Mouse (Mus musculus) hindbrain, embryonic 13.5 days (tissue): ENCODE data around the gene Pdss2. TPM values are rescaled to one million over a fixed set of nuclear protein-coding genes. Genes with fewer than 3 reads are reported as not detected.
A peak's percentile ranks its signal among the peaks of the same experiment; 100 is the strongest.

Source experiments
- ATAC-seq: fragments of 200-750 bp; cut with Nextera tagmentation; 2 replicates; pipeline ENCODE4 v1.8.0; 2017; ENCODE audit warnings: moderate TSS enrichment; ENCODE audit not compliant: low FRiP score
- H3K27ac ChIP-seq: fragments of 300-500 bp; sonication (generic); 2 replicates; pipeline ENCODE4 v1.5.1; 2015; ENCODE audit warnings: inconsistent platforms, mild to moderate bottlenecking, moderate library complexity
- H3K27me3 ChIP-seq: fragments of 300-500 bp; sonication (generic); 2 replicates; pipeline ENCODE4 v1.6.1; 2015; ENCODE audit warnings: mild to moderate bottlenecking, inconsistent platforms
- H3K36me3 ChIP-seq: fragments of 300-500 bp; sonication (generic); 2 replicates; pipeline ENCODE4 v1.6.1; 2015; ENCODE audit warnings: mild to moderate bottlenecking, inconsistent platforms
- H3K4me1 ChIP-seq: fragments of 300-500 bp; sonication (generic); replicated peaks from 2 replicates; pipeline ENCODE4 v1.6.1; 2015; ENCODE audit warnings: inconsistent platforms
- H3K4me2 ChIP-seq: fragments of 300-500 bp; sonication (generic); 2 replicates; pipeline ENCODE4 v1.6.1; 2015; ENCODE audit warnings: inconsistent platforms, mild to moderate bottlenecking, moderate library complexity
- H3K4me3 ChIP-seq: fragments of 300-500 bp; sonication (generic); 2 replicates; pipeline ENCODE4 v1.5.1; 2015; ENCODE audit warnings: mild to moderate bottlenecking, inconsistent platforms
- H3K9ac ChIP-seq: fragments of 300-500 bp; sonication (generic); 2 replicates; pipeline ENCODE4 v1.6.1; 2015; ENCODE audit warnings: mild to moderate bottlenecking, inconsistent platforms
- H3K9me3 ChIP-seq: fragments of 300-500 bp; sonication (generic); 2 replicates; pipeline ENCODE4 v1.6.1; 2016; ENCODE audit warnings: inconsistent platforms
- WGBS: fragments of 180-500 bp; shearing (Covaris S2); methylation state at CpG from one replicate; pipeline ENCODE4 v1.1.7; 2015; 5-methylcytosine and 5-hydroxymethylcytosine counted together
- polyA plus RNA-seq: library from polyadenylated mRNA; unstranded; fragments of >200 nt; fragmentation: Nextera tagmentation; extraction: Ambion mirVana; gene quantifications from 2 replicates; pipeline ENCODE4 v1.2.1, GENCODE M21; 2015

The Pdss2 gene
- polyA plus RNA-seq = 16.0 and 17.4 TPM in 2 replicates

GRCm38 (mm10) chr10:43220910-43221625 is at the start of gene Pdss2:
Pdss2 (plus strand) TSS chr10:43221486.
- peak within 1 kb of the TSS; percentile 96 for H3K9ac ChIP-seq
- no peaks in the 10 kb centered on the region for H3K27me3 ChIP-seq
- no peaks in the 10 kb centered on the region for H3K36me3 ChIP-seq
- H3K27ac ChIP-seq = peak within 1 kb of the TSS; percentile 96
- peak within 1 kb of the TSS; percentile 94 for H3K4me2 ChIP-seq
- H3K4me3 ChIP-seq = peak within 1 kb of the TSS; percentile 83
- H3K9me3 ChIP-seq = no peaks in the 10 kb centered on the region
- peak; percentile 98 for ATAC-seq
- WGBS = under 1% methylated on average over 50 of the region's 50 CpGs
- H3K4me1 ChIP-seq = peaks cover 13% of the 10 kb centered on the region

DNA sequence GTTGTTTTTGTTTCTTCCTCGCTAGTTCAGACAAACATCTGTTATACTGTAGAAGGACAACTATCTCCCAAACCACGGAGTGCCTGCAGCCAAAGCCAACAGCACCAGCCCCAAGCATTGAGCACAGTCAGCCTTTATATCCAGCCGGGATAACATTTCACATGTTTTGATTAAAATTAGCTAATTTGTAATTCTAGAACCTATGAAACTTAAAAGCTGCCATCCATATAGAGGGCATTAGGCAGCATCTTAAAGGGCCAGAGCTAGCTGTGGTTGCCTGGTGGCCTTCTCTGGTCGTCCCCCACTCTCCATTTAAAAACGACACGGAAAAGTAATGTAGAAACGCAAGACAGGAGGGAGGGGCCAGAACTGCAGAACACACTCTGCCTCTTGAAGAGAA is 49.2 kb upstream of the Pdss2 start:
- 3% methylated on average over 7 of the region's 7 CpGs for WGBS
- peaks cover 53% of the 10 kb centered on the region for H3K4me1 ChIP-seq

GRCm38 (mm10) chr10:43172554-43172953 is 48.7 kb upstream of the Pdss2 start:
- Histone ChIP-seq H3K4me3 (peak overlapping the region; percentile 94), H3K36me3 (no peaks in the 10 kb centered on the region), H3K4me2 (peak overlapping the region; percentile 88), H3K4me1 (peaks cover 52% of the 10 kb centered on the region), H3K9me3 (no peaks in the 10 kb centered on the region), H3K9ac (peak overlapping the region; percentile 99), H3K27me3 (0 out of 2 replicates have a peak, but pooled peaks cover 3% of the 10 kb centered on the region), H3K27ac (no peak overlapping the region; the same call in 1 of the 2 replicates)
- WGBS = 5% methylated on average over 8 of the region's 8 CpGs
- ATAC-seq = no peak

More for the DNA sequence above, 49.2 kb upstream of the Pdss2 start:
- H3K36me3 ChIP-seq = no peaks in the 10 kb centered on the region
- no peak overlapping the region for H3K27ac ChIP-seq
- H3K9ac ChIP-seq = peak overlapping the region; percentile 99
- peak overlapping the region; percentile 94 for H3K4me3 ChIP-seq
- peak overlapping the region; percentile 88 for H3K4me2 ChIP-seq
- no peak for ATAC-seq
- no peaks in the 10 kb centered on the region for H3K9me3 ChIP-seq
- 0 out of 2 replicates have a peak, but pooled peaks cover 3% of the 10 kb centered on the region for H3K27me3 ChIP-seq

- under 1% methylated on average over 53 of the region's 53 CpGs for WGBS
Measured at GRCm38 (mm10) chr10:43173141-43173827, 48.0 kb upstream of the Pdss2 start.

GRCm38 (mm10) chr10:43173828-43174325 is 47.4 kb upstream of the Pdss2 start:
- H3K9ac ChIP-seq = peak overlapping the region; percentile 99
- H3K27ac ChIP-seq = peak overlapping the region; percentile 99
- no peaks in the 10 kb centered on the region for H3K36me3 ChIP-seq
- 0 out of 2 replicates have a peak, but pooled peaks cover 3% of the 10 kb centered on the region for H3K27me3 ChIP-seq
- H3K9me3 ChIP-seq = no peaks in the 10 kb centered on the region
- H3K4me3 ChIP-seq = peak overlapping the region; percentile 94
- peak; percentile 69 for ATAC-seq
- peak overlapping the region; percentile 88 for H3K4me2 ChIP-seq
- WGBS = under 1% methylated on average over 32 of the region's 38 CpGs
- H3K4me1 ChIP-seq = peaks cover 43% of the 10 kb centered on the region

More at GRCm38 (mm10) chr10:43173141-43173827, 48.0 kb upstream of the Pdss2 start:
- Histone ChIP-seq H3K4me3 (peak overlapping the region; percentile 94), H3K9ac (peak overlapping the region; percentile 99), H3K36me3 (no peaks in the 10 kb centered on the region), H3K27ac (peak overlapping the region; percentile 99), H3K27me3 (0 out of 2 replicates have a peak, but pooled peaks cover 3% of the 10 kb centered on the region), H3K4me1 (peaks cover 46% of the 10 kb centered on the region), H3K4me2 (peak overlapping the region; percentile 88), H3K9me3 (no peaks in the 10 kb centered on the region)
- peak; percentile 52 for ATAC-seq

- Histone ChIP-seq H3K4me3 (peak within 1 kb of the TSS; percentile 94), H3K4me1 (peaks cover 41% of the 10 kb centered on the region), H3K36me3 (no peaks in the 10 kb centered on the region), H3K4me2 (peak within 1 kb of the TSS; percentile 88), H3K9me3 (no peaks in the 10 kb centered on the region), H3K9ac (peak within 1 kb of the TSS; percentile 99), H3K27me3 (peaks cover 3% of the 10 kb centered on the region; the same call in 1 of the 2 replicates), H3K27ac (peak within 1 kb of the TSS; percentile 99)
- WGBS = under 1% methylated on average over 72 of the region's 91 CpGs
- peak; percentile 89 for ATAC-seq
Measured at GRCm38 (mm10) chr10:43174326-43175155, 46.7 kb upstream of the Pdss2 start, which contains the start of the genes Sobp and 9030612E09Rik. Sobp (minus strand) TSS chr10:43174530. 9030612E09Rik (plus strand) TSS chr10:43174704.

DNA sequence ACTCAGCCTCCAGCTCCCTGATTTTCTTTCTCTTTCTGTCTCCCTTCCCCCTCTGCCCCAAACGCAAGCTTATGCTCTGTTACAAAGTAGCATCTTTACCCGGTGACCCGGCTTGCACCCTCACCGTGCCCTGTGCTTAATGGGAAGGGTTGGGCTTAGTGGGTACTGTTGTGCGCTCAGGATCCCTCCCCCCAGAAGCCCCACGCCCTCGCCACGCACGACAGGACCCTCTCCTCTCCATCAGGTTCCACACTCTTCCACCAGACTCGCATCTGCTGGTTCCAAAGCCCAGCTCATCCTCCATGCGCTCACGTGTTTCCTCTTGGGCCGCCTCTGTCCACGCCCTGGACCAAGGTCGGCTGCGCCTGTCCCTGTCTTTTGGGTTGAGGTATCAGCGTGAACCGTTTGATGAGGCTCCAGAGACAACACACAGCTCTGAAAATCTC is 46.1 kb upstream of the Pdss2 start:
- Histone ChIP-seq H3K36me3 (no peaks in the 10 kb centered on the region), H3K4me1 (peaks cover 40% of the 10 kb centered on the region), H3K4me2 (peak overlapping the region; percentile 88), H3K9ac (peak overlapping the region; percentile 99), H3K4me3 (peak overlapping the region; percentile 94), H3K9me3 (no peaks in the 10 kb centered on the region), H3K27ac (peak overlapping the region; percentile 99), H3K27me3 (peaks cover 3% of the 10 kb centered on the region; the same call in 1 of the 2 replicates)
- WGBS = under 1% methylated on average over 18 of the region's 18 CpGs
- ATAC-seq = peak; percentile 41

DNA sequence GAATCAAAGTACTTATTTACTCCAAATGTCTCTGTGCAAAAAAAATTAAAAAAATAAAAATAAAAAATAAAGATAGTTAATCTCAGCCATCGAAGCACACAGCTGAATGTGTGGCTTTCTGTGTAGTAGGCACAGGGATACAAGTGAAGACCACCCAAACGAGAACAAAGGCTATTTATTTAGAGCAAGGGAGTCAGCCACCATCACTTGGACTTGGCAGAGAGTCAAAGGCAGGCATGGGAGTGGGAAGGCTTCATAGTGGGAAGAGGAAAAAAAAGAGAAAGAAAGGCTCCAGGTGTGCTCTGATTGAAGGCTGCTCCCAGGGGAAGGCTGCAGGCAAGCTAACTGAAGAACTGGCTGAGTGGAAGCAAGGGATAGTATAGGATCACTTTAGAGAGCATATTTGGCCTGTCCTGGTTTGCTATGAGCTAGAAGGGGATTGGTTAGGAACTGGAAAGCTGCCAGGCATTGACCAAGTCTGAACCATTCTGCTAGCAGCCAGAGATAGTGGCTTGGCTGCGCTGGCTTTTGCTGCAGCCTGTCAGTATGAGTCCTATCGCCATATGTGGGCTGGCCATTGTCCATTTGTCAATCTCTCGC is 40.9 kb upstream of the Pdss2 start:
- Histone ChIP-seq H3K9me3 (no peaks in the 10 kb centered on the region), H3K27me3 (peaks cover 3% of the 10 kb centered on the region; the same call in 1 of the 2 replicates), H3K4me2 (no peak overlapping the region), H3K9ac (no peak overlapping the region), H3K4me1 (peaks cover 20% of the 10 kb centered on the region), H3K36me3 (no peaks in the 10 kb centered on the region), H3K4me3 (no peak overlapping the region), H3K27ac (peak overlapping the region; percentile 72)
- WGBS = 25% methylated on average over 5 of the region's 5 CpGs
- peak; percentile 74 for ATAC-seq

DNA sequence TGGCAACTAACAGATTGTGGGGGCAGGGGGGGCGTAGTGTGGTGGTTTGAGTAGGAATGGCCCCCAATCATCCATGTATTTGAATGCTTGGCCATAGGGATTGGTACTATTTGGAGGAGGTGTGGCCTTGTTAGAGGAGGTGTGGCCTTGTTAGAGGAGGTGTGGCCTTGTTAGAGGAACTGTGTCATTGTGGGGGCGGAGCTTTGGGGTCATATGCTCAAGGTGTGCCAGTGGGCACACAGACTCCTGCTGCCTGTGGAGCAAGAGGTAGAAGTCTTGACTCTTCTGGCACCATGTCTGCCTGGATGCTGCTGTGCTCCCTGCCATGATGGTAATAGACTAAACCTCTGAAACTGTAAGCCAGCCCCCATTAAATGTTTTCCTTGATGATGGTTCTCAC is 21.1 kb upstream of the Pdss2 start:
- no peaks in the 10 kb centered on the region for H3K4me1 ChIP-seq
- H3K4me2 ChIP-seq = no peak overlapping the region
- ATAC-seq = no peak
- no peak overlapping the region for H3K9ac ChIP-seq
- no peaks in the 10 kb centered on the region for H3K9me3 ChIP-seq
- no peaks in the 10 kb centered on the region for H3K36me3 ChIP-seq
- no peak overlapping the region for H3K27ac ChIP-seq
- WGBS = 90% methylated on average over 2 of the region's 2 CpGs
- no peaks in the 10 kb centered on the region for H3K27me3 ChIP-seq
- no peak overlapping the region for H3K4me3 ChIP-seq

DNA sequence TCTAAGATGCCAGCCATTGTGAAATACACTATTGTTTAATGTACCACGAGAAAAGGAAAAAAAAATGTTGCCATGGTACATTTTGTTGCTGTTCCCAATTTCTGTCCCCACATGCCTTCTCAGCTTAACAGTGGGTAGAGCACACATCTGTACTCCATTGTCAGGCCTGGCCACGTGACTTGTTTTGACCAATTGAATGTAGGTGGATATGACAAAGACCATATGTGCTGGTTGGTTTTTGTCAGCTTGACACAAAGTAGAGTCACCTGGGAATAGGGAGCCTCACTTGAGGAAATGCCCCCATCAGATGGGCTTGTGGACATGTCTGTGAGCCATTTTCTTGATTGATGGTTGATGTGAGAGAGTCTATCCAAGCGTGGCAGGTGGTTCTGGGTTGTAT is 17.4 kb upstream of the Pdss2 start:
- no peak overlapping the region for H3K4me3 ChIP-seq
- no peak overlapping the region for H3K9ac ChIP-seq
- no peaks in the 10 kb centered on the region for H3K27me3 ChIP-seq
- WGBS = 80% methylated on average over 3 of the region's 3 CpGs
- no peak overlapping the region for H3K27ac ChIP-seq
- H3K9me3 ChIP-seq = no peaks in the 10 kb centered on the region
- no peaks in the 10 kb centered on the region for H3K4me1 ChIP-seq
- H3K4me2 ChIP-seq = no peak overlapping the region
- no peaks in the 10 kb centered on the region for H3K36me3 ChIP-seq
- ATAC-seq = no peak

DNA sequence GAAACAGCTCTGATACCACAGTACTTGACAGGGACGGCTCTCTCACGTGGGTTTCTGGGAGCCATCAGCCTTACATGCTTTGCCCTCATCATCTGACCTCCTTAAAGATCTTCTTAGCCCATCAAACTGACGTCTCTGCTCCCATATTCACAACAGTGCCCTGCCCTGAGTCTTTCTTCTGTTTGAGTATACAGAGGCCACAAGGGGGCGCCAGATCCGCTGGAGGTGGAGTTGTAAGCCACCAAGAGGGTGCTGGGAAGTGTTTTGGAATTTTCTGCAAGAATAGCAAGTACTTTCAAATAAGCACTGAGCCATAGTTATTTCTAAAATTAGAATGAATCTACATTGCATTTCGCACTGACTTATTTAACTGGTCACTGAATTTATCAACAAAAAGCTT is 9.4 kb upstream of the Pdss2 start:
- no peak overlapping the region for H3K4me2 ChIP-seq
- ATAC-seq = no peak
- 32% methylated on average over 6 of the region's 6 CpGs for WGBS
- no peaks in the 10 kb centered on the region for H3K4me1 ChIP-seq
- no peak overlapping the region for H3K27ac ChIP-seq
- H3K9me3 ChIP-seq = no peaks in the 10 kb centered on the region
- no peaks in the 10 kb centered on the region for H3K27me3 ChIP-seq
- no peak overlapping the region for H3K4me3 ChIP-seq
- H3K9ac ChIP-seq = no peak overlapping the region
- H3K36me3 ChIP-seq = no peaks in the 10 kb centered on the region
